Mouse (Mus musculus) thymus, postnatal 14 days (tissue): ENCODE data around the gene Cela3a.

Source experiments
- DNase-seq: peaks from one replicate; pipeline ENCODE4 v3.0.0; 2021

The Cela3a gene

DNA sequence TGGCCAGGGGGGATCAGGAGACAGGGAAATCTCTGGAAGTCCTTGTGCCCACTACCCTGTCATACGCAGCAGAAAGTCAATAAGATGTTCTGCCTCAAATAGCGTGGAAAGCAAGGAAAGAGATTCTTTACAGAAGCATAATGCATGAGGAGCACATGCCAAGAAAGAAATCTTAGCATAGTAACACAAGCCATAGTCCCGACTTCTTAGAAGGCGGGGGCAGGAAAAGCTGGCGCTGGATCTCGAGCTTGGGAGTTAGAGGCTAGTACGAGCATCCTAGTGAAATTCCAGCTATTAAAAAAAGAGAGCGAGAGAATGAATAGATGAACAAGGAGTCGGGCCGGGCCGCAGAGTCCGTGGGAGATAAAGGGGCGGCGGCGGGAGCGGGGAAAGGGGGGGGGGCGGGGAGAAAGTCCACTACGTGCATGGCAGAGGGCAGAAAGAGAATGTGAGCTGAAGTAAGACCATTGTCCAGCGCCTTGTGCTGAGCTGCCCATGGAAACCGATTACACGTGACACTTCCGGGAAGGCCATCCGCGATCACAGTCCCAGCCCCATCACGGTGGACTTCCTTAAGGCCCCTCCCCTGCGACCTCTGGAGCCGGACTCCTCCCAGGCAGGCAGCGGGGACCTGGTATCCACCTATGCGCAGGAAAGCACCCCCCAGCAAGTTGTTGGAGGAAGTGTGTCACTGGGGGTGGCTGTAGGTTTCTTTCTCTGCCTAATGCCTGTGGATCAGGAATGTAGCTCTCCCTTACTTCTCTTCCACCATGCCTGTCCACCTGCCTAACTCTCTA, 39.4 kb downstream of the Cela3a start:
- DNase-seq: peak; percentile 26

DNA sequence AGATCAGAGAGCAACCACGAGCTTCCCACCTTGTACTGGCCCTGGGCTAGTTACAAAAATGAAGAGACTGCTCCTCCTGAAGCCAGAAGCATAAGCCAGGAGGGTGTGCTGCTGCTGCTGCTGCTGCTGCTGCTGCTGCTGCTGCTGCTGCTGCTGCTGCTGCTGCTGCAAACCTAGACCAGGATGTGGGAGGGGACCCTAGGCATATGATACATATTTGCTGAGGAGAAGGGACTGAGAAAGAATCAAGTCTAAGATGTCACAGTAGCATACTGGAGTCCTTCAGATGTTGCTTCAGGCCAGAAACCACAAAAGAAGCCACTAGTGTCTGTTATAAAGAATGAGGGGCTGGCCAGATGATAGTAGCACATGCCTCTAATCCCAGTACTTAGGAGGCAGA, 41.4 kb downstream of the Cela3a start:
- peak; percentile 47 for DNase-seq

DNA sequence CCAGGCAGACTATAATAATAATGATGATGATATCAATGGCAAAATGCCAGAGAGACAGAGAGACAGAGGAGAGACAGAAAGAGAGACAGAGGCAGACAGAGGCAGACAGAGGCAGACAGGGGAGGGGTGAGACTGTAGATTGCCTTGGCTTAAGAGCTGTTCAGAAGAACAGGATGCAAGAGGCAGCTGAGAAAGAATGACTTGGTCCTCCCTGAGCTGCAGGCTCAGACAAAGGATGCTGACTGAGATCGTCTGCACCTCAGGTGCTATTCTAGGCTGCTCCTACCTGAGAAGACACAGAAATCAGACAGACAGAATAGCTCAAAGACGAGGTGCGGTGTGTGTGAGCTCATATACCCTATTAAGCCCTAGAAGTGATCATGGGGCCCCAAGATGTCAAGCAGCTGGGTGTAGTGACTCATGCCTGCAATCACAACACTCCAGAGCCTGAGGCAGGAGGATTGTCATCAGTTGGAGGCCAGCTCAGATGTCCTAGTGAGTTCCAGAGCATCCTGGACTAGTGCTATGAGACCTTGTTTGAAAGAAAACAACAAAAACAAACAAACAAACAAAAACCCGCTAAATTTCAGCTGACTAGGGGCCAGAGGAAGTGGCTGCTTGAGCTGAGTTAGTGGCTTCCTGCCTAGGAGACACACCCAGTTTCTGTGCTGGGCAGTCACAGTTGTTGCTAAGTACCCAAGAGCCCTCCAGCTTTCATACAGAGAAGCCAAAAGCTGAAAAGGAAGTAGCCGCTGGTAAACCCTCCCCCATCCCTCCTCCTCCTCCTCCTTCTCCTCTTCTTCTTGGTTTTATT, 42.1 kb downstream of the Cela3a start:
- DNase-seq: peak; percentile 56

DNA sequence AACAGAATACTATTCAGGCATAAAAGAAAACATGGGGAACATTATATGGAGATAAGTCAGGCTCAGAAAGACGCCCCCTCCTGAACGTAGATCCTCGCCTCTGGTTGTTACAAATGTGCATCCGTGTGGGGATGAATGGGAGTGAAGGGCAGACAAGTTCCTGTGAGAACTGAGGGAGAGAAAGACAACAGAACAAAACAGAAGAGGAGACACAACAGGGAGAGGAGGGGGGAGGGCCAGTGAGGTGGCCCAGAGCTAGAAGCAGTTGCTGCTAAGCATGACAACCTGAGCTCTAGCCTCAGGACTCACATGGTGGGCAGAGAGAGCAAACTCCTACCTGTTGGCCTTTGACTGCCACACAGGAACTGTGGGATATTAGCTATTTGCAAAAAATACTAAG, 43.5 kb downstream of the Cela3a start:
- no peak for DNase-seq

DNA sequence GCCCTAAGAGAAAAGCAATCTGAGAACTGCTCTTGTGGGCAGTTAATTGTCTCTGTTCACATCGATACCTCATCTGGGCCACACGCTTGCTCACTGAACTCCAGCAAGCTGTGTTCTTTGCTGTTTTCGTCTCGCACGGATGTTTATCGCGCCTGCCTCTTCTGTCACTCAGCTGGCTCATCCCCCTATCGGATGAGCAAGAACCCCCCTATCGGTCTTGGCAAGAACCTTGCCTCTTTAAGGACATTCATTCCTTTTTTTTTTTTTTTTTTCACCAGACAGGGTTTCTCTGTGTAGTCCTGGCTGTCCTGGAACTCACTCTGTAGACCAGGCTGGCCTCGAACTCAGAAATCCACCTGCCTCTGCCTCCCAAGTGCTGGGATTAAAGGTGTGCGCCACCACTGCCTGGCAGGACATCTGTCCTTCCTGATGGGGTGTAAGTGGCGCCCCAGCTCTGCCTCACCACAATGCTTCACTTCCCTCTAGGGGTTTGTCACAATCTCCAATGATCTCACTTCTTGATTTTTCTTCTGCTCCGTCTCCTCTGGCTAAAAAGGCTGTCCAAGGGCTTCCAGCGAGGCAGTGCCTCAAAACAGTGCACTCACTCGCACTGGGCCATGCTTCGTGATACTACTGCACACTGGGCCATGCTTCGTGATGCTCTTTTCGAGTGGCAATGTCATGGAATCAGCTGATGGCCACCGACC, 44.1 kb downstream of the Cela3a start:
- no peak for DNase-seq

DNA sequence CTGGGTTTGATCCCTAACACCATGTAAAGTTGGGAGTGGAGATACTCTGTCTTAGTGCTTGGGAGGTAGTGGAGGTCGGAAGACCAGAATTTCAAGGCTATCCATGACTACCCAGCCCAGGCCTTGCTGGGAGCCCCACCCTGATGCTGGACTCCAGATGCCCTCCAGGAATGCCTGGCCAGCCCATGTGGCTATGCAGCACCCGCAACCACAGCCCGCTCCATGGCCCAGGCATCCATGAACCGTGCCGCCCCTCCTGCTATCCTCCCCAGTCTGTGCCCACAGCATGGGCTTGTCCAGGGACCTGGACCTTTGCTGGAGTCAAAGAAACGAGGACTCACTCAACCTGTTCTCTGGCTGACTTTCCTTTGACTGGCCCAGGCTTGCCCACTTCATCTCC, 44.8 kb downstream of the Cela3a start:
- DNase-seq: no peak

DNA sequence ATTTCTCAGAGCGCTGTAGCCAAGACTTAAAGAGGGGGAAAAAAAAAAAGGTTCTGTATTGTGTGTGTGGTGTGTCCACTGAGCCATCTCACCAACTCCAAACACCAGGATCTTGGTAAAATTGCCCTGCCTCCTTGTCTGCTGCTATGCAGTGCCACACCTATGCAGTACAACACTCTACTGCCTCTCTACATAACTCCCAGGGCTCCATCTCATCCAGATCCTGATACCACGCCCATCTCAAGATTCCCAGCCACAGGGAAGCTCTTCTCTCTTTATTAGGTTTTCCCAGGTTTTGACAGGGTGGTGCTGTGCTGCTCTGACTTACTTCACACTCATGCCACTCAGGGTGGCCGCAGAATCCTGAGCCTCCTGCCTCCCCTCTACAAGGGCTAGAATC, 48.6 kb downstream of the Cela3a start:
- DNase-seq: no peak

DNA sequence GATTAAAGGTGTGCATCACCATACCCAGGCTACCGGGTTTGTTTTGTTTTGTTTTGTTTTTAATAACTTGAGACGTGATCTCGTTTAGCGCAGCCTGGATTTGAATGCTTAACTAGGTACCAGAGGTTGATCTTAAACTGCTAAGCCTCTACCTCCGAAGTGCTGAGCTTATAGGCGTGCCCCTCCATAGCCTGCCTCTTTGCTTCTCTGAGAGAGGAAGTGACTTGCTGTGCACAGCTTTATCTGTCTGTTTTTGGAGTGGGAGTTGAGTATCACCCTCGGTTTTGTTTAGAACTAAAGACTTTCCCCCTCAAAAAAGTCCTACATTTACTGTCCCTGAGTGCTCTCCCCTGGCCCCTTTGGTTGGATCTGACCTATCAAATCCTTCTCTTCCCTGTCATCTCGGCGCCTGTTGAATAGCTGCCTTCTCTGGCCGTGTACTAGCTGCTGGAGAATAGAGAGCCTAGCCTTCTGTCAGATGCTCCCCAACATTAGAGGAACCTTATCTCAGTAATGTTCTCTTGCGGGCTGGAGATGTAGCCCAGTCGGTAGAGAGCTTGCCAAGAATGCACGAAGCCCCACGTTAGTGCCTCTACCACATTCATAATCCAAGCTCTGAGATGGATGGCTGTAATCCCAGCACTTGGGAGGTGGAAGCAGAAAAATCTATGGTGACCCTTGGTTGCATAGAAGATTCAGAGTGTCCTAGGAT, 51.1 kb downstream of the Cela3a start:
- peak; percentile 60 for DNase-seq

DNA sequence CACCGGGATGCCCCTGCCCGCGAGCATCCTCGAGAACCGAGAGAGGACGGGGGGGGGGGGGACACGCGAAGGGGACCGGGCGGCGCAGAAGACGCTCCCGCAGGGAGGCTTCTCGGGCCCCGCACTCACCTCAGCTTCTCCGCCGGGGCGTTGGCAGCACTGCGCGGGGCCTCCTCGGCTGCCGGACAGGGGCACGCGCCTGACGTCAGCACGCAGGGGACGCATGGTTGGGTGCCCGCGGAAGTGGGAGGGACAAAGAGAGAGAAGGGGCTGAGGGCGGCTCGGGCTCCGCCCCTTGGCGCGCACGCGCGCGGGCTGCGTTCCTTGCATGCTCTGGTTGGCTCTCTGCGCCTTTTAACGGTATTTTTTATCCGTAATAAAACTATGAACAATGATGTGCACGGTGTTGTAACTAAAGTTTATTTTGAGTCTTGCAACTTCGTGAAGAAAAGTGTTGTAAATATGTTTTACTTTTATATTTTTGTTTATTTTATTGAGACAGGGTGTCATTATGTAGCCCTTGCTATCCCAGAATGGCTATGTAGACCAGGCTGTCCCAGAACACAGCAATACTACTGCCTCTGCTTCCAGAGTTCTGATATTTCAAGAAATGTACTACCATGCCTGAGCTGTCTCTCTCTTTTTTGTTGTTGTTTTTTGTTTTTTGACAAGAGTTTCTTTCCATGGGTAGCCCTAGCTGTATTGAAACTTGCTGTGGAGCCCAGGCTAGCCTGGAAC, 51.9 kb downstream of the Cela3a start, which contains the start of gene Cdc42:
Cdc42 (minus strand) TSS at position 204 of the 738 bp plus-strand sequence.
- DNase-seq: peak; percentile 99

DNA sequence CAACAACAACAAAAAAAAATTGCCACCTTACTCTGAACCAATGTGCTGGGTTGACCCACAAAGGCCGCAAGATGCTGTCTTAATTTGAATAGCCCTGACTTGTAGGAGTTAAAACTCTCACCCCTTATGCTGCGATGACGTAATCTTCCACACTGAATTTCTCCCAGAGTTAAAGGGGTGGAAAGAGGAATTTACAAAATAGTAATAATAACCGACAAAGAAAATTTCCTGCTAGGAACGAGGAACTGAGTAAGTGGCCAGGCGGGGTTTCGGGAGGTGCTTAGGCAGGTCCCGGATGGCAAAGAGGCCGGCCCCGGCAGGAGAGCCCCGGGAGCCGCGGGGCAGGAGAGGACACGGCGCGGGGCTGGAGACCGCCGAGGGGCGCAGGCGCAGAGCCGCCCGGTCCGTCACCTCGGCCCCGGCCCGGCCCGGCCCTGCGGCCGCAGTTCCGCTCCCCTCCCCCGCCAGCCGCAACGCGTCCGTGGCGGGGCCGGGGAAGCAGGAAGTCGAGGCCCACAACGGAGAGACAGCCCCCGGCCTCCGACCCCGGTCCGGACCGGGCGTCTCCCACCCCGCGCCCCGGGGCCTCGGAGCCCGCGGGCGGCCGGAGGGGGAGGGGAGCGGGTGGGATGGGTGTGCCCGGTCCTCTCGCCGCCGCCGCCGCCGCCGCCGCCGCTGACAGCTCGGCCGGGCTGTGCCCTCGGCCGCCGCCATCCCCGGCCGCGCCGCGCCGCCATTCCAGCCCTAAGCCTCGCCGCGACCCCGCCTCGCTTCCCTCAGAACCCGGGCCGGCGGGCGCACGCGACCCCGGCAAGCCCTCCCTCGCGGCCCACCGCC, 52.7 kb downstream of the Cela3a start:
- DNase-seq: peak; percentile 68
